Mouse (Mus musculus) lung, postnatal 0 days (tissue): ENCODE data around the gene Rab31.

Experiments
- CTCF ChIP-seq: IDR thresholded peaks from 2 replicates; pipeline ENCODE4 v1.5.1; 2016; ENCODE audit warnings: antibody characterized with exemption, mild to moderate bottlenecking
- EP300 ChIP-seq: IDR thresholded peaks from 2 replicates; pipeline ENCODE4 v1.6.1; 2016; ENCODE audit warnings: antibody characterized with exemption, mild to moderate bottlenecking, control low read depth

DNA sequence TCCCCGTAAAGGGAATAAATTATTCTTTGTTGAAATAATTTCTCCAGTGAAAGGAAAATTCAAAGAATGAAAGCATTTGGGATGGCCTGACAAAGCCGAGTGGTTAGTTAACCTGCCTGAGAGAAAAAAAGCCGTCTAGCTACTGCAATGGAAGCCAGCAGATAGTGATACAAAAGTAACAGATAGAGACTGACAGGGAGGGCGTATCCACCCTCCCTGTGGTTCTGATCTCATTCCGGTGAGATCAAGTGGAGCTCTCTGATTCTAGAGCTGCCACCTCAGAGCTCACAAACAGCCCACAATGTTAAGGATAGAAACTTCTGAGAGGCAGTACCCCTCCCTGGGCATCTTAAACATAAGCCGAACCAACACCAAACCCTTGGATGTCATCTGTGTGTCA is 23.6 kb downstream of the Rab31 start:
- TF ChIP-seq CTCF, result no peak
- TF ChIP-seq EP300, result no peak
